Mouse (Mus musculus) heart, postnatal 10 days (tissue): ENCODE data around the gene Msrb3. TPM values are rescaled to one million over a fixed set of nuclear protein-coding genes. Genes with fewer than 3 reads are reported as not detected.

ENCODE experiments used
- DNase-seq, 2 experiments: peaks; one replicate each; pipeline ENCODE4 v3.0.0; 2021
- intact Hi-C: fragments of 180-260 bp; cut with DNase I; formaldehyde crosslinking; loops from one replicate; pipeline ENCODE4 v1.15.1; 2025
- total RNA-seq, 2 experiments: library from RNA; stranded (reverse); gene quantifications; 2 replicates each; pipeline ENCODE4 v1.2.3; 2021

The Msrb3 gene
- total RNA-seq, 2 experiments from 2014 or later, result 131 to 148 TPM

DNA sequence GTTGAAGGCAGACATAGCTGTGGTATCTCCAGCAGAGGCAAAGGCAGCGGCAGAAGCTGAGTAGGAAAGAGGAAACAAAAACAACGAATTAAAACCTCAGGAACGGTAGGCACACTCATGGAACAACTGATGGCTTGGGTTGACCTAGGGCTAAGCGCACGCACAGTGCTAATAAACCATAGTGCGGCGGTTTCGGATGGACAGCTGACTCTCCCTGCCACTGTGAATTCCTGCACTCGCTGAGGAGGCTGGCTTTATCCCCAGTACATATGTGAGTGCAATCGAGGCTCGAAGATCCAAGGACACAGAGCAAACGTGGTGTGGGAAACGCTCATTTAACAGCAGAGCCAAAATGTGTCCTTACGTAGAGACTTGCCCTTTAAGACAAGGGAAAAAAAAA is 27.8 kb downstream of the Msrb3 start:
- intact Hi-C loops, result loop anchor here (5.0 to 10.0 kb wide), 2 partner anchors 284 to 566 kb away; no protein-coding TSS in a partner anchor
- DNase-seq, result no peak

DNA sequence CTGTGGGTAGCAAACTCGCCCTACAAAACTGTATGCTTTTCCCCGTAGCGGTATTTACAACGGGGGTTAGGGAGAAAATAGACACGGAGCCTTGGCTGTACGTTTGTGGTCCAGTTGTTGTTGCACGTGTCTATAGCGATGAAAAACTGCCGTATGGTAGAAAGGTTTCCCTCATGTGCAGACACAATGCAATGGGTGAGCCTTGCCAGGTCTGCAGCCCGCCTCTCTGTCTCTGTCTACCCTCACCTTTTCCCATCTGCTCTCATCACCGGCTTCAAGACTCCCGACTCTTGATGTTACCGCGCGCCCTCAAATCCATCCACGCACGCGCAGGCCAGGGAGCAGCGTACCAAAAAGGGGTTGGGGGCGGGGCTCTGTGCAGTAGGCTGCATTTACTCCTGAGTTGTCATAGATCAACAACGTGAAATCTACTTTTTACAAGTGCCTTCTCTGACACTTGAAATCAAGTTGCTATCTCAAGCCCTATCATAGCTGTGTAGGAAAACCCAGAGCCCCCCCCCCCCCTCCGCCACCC is 29.6 kb downstream of the Msrb3 start:
- intact Hi-C loops, result no loop called here
- DNase-seq, result no peak

DNA sequence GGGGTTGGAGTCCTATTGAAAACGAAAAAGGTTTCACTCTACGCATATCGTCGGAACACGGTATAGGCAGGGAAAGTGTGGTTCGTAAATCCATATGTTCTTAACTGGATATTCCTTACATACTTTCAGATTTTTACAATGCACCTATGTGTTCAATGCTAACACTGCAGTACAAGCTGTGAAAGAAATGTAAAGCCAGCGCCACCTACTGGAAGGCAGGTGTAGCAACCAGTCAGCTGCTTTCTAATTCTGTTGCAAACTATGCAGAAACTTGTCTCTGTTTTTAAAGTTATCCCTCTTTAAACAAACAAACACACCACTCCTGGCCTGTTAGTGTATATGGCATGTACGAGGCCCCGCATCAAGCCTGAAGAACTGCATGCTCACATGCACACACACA is 34.5 kb downstream of the Msrb3 start:
- intact Hi-C loops, result loop anchor here (5.0 kb wide), 3 partner anchors 62 to 607 kb away; no protein-coding TSS in a partner anchor
- DNase-seq, result peak; percentile 74 to 84

DNA sequence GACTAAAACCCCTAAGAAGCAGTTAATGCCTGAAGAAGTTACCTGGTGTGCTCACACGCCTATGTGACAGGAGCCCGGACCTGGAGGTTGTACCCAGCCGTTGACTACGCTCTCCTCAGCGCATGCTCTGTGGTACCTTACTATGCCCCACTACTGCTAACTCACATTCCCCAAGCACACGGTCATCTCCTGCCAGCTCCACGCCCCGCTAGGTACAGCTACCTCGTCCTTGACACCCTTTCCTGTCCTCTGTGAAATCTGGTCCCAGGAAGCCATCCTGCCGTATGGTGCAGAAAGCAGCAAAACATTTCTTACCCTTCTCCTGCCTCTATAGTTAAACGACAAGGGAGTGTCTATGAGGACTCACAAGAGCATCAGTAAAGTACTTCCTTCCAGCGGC is 37.2 kb downstream of the Msrb3 start:
- DNase-seq, result no peak

DNA sequence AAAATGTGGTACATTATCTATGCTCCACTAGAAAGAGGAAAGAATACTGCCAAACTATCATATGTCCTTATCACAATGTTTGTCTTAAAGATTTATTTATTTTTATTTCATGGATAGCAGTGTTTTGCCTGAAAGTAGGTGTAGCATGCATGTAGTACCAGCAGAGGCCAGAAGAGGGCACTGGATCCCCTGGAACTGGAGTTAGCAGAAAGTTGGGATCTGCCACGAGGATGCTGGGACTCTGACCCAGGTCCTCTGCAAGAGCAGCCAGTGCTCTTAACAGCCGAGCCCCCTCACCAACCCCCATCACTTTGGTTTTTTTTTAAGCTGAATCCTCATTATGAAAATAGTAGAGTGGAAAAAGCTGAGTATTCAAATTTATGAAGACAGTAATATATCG is 37.7 kb downstream of the Msrb3 start:
- peak in 1 of 2 experiments; percentile 55 for DNase-seq
- intact Hi-C loops, result loop anchor here (5.0 kb wide), 3 partner anchors 59 to 604 kb away; no protein-coding TSS in a partner anchor

More for the DNA sequence above, 37.2 kb downstream of the Msrb3 start:
- intact Hi-C loops, result loop anchor here (2.0 to 5.0 kb wide), 4 partner anchors 59 to 604 kb away; no protein-coding TSS in a partner anchor

DNA sequence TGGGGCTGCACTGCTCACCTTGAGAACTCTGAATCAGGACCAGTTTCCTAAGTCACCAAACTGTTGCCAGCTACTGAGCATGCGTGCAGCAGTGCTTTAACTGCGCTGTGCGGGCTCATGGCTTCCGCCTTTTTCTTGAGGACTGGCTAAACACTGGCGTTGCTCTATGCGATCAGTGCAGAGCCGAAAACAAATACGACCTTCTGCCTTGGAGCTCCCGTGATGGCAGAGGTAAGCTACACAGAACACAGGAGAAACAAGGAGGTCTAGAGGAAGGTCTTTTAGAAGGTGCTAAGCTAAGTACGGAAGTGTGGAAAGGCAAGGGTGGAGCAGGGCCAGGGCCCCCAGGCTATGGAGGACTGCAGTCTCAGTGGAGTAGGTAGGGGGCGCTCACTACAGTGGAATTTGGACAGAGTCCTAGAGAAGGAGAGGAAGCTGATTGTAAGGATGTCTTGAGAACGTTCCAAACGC is 41.3 kb downstream of the Msrb3 start:
- peak in 1 of 2 experiments; percentile 56 for DNase-seq
- intact Hi-C loops, result no loop called here

DNA sequence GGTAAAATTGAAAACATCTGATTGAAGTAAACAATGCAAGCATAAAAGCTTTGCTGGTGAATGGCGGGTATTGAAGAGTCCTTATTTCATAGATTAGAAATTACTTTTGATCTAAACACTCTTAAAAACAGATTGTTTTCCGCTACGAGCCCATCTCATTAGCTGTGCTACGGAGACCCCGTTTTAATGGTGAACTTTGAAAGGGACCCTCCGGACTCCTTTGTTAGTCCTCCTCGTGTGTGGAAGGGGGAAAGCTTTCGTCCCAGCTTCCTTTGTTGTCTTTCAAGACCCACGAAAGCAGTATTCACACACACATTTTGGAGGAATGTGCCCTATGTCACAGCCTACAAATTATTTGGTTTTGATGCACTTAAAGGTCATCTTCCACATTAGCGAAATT is 44.6 kb downstream of the Msrb3 start:
- intact Hi-C loops, result no loop called here
- DNase-seq, result no peak

DNA sequence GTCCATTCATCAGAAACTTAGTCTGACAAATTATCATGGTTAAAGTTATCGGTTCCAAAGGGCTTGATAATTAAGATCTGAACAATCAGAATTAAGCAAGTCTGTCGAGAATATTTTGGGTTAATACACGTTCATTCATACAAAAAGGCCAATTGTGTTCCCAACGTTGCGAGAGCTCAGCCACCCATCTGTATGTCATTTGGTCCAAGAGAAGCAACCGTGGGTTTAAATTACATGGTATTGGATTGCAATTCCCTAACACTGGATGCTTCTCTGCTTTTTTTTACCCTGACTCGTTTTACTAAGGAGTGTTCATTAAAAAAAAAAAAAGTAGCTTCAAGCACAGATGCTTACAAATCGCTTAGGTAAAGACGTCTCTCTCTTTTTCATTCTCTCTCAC is 45.1 kb downstream of the Msrb3 start:
- no peak for DNase-seq
- intact Hi-C loops, result no loop called here

DNA sequence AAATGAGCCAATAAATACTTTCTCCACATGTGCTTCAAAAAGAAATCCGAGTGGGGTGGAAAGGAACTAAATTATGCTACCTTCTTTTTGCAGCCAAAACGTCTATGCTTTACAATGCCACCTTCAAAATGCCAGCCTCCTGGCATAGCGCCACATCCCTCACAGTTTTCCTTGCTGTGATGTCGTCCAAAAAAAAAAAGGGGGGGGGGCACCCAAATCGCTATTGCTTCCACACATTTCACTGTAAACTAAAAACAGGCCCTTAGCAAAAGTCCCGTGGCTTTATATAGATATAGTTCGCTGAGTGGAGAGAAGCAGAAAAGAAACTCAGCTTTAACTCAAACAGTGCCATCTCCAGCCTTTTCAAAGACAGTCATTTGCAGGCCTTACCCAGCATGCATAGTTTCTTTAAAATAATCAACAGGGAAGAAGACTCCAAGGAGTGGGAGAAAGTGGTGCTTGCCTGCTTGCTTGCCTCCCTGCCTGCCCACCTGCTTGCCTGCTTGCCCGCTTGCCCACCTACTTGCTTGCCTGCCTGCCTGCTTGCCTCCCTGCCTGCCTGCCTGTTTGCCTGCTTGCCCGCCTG is 47.6 kb downstream of the Msrb3 start:
- intact Hi-C loops, result no loop called here
- no peak for DNase-seq

DNA sequence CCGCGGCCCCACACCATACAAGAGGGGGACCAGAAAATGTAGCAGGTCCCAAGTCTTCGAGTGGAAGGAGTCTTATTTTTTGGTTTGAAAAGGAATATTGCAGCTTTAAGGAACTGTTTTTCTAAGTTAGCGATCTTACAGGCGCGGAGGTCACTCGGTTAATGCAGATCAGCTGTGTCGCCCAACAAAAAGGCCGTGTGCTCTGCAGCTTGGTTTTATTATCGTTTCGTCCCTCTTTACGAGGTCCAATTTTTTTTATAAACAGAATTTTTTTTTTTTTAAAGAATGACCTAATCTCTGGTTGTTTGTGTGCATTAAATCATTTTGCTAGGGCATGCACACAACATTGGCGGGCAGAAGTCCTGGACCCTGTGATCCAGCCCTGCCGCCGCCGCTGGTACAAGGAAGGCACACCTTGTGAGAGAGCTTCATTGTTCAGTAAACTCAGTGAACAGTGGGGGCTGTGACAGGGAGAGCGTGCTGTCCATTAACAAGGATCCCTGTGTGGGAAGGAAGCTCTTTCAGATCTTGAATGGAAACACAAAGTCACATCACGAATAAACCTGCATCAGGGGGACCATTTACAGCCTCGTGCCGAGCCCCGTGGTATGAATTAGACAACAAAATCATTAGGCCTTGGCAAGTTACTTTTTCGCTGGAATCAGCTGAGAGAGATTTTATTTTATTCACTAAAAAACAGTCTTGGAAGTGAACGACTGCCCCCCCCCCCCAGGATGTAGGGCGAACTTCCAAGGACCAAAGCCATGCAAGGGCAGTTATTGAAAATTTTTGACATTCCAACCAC is 48.3 kb downstream of the Msrb3 start:
- peak in 1 of 2 experiments; percentile 25 for DNase-seq
- intact Hi-C loops, result no loop called here

DNA sequence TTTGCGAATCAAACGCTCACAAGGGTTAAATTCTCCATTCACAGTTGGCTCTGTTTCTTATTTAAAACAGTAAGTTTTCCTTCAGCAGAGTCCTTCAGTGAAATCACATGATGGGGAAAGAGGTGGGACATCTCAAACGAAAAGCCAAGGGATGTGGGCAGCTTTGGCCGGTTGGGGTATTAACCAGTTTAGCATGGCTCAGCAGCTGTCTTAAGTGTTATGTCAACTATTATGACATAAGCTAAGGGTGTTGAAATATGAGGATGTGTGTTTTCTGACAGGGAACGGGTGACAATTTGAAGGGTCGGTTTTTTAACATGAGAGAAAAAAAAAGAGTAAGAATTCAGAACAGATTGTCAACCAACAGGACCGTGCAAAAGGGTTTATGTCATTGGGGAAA is 50.2 kb downstream of the Msrb3 start:
- intact Hi-C loops, result no loop called here
- DNase-seq, result peak in 1 of 2 experiments; percentile 23

DNA sequence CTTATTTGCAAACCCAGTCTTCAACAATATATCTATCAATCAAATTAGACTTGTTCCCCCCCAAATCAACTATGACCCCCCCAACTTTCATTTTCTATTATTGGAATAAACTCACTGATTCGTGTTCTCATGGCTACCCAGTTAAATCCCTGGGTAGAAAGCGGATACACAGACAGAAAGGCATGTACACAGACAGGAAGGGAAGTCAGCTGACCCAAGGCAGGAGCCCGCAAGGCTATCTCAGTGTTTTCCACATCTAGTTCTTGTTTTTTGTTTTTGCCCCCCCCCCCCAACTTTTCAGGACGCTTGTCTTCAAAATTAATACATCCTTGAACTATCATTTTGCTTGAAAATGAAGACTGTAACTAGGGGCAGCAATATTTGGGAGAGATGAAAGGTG is 51.1 kb downstream of the Msrb3 start:
- DNase-seq, result no peak
- intact Hi-C loops, result no loop called here

DNA sequence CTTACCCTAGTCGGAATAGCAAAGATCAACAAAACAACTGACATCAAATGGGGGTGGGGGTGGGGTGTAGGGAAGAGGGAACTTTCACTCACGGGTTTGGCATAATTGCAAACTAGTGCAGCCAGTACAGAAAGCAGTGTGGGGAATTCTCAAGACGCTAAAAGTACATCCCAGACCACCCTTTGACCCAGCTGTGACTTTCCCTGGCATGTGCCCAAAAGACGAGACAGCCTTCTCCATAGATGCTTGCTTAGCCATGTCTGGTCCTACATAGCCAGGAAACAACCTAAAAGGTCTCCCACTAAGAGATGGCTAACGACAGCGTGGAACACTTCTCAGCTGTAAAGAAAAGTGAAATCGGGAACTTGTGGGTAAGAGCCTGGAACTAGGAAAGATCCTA is 58.9 kb downstream of the Msrb3 start:
- DNase-seq, result no peak
- intact Hi-C loops, result no loop called here

DNA sequence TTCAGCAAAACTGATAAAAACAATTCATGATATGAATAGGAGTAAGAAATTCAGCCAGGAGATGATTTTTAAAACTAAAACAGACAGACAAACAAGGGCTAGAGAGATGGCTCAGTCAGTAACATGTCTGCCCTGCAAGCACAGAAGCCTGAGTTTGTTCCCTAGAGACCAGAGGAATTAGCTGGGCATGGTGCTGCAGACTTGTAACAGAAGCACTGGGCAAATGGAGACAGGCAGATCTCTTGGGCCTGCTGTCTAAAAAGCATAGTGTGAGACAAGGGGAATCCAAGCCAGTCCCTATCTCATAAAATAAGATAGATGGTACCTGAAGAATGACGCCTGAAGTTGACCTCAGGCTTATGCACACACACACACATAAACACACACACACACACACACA is 64.4 kb downstream of the Msrb3 start:
- no peak for DNase-seq
- intact Hi-C loops, result no loop called here

DNA sequence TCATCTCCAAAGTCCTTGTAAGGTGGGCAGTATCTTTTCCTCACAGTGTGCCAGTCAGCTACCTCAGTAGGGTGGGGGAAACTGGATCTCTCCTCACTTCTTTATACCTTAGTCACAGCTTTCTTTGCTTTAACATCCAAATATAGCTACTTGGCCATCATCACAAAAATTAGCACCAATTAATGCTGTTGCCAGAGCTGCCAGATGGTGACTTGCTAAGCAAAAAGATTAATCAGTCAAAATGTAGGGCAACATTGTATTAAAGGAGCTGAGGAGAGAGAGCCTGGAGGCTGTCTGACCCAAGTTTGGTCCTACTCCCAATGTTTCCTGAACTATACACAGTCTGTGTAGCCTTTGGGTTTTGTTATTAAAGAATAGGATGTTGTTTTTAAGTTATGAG is 65.1 kb downstream of the Msrb3 start:
- intact Hi-C loops, result no loop called here
- no peak for DNase-seq

DNA sequence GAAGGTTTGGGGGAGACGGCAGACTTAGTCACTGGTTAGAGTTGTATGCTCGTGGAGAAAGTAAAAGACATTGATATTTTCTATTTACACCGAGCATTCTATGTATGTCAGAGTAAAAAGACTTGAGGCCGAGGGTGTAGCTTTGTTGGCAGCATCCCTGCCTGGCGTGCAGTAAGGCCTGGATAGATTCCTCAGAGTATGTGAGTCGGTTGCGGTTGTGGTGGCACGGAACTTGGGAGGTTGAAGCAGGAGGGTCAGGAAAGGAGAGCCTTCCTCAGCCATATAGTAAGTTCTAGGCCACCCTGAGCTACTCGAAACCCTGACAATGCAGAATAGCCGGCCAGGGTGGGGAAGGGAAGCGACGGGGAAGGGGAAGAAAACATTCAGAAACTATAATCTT is 71.1 kb downstream of the Msrb3 start:
- intact Hi-C loops, result no loop called here
- DNase-seq, result no peak

DNA sequence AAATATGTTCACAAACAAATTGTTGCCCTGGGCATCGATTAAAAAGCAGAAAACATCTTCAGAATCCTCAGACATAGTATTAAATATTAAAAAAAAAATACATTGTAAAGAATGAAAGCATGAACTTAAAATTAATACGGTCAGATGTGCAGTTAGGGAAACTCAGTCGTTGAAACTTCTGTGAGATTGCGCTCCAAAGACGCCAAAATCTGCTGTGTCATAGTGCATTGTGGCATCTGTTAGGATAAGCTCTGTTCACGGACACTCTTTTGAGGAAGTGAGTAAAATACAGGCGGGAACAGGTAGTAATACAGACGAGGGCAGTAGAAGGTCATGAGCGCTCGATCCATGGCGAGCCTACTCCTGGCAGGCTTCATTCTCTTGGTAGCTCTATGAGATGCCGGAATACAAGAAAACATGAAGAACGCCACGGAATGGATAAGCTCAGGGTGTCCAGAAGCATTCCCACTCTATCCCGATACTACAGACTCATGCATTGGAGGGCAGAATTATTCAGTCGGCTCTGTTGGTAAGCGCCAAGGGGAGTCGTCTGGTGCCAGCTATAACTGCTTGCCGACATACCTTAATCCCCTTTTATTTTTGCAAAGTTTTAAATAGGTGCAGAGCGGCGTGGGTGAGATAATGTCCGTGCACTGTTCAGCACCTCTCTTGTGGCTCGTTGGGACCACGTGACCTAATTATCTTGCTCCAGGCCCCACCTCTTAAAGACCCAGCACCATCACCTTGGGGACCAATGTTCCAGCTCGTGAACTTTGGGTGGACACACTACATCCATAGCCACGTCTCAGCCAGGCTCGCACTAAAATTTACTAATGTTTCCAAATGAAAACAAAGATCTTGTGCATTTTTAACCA is 71.9 kb downstream of the Msrb3 start:
- no peak for DNase-seq
- intact Hi-C loops, result no loop called here

DNA sequence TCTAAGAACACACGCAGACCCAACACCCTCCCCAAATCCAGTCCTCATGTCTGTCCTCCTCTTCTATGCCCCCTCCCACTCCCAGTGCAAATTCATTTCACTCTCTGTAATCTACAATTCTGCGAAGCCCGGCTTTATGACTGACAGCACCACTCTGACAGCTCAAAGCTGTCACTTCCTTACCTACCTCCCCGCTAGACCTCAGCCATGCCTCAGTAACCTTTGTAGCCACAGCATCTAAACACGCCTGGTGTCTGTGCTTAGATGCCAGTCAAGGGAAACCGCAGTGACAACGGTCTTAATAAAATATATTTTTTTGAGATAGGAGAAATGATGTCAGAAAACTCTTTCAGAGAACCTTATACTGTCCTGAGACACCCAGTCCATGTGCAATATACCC is 72.5 kb downstream of the Msrb3 start:
- no peak for DNase-seq
- intact Hi-C loops, result no loop called here

DNA sequence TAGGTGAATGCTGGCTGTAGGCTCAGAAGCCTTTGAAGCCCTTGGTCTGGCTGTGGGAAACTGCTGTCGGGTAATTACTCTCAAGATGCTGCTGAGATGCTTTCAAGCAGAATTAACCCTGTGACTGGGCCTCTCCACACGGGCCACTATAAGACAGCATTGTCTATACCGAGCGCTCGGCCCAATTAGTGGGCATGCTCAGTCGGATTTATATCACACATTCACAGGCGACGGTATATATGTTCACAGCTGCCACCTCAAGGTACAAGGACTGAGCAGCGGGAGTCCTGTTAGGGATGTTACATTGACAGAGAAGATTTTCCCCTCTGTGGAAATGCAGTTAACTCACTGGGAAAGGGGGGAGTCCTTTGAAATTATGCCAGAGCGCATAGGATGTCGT is 73.3 kb downstream of the Msrb3 start:
- intact Hi-C loops, result no loop called here
- DNase-seq, result no peak

DNA sequence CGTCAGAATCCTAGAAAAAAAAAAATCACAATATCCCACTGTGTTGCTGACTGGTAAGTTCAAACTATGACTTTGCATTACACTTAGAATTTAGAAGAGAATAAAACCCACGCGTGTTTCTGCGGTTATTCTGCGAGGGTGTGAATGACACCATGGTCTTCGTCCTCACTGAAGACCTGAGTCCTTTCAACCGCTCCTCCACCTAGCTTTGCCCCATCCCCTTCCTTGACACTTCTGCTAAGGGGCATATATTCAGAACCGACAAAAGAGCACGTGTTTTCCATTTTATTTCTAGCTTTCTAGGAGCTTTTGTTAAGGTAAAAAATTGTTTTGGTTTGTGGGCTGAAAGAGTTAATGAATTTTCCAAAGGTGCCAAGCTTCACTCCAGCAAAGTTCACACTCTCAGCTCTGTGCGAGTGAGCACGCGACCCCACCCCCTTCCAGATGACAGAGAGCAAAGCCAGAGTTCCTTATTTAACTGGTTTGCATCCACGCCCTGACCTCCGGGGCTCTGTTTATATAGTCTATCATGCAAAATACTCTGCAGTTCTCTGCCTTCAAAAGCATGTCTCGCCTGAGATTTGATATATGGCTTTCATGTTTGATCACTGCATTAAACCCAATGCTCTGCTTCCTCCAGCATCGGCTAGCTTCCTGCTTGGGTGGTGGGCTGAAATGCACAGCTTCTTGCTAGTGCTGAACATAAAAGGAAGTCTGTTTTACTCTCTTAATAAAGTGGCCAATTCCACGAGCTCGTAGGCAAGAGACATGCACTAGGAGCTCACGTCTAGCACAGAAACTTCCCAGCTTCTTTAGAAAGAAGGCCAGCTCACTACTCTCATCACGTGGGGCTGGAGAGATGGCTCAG is 77.2 kb downstream of the Msrb3 start:
- no peak for DNase-seq
- intact Hi-C loops, result no loop called here
